Mouse (Mus musculus) kidney, adult 9 months (tissue): ENCODE measurements around the gene Snx11.
A peak's percentile ranks its signal among the peaks of the same experiment; 100 is the strongest.

Source experiments
- DNase-seq: peaks from one replicate; pipeline ENCODE4 v3.0.0; 2022

The Snx11 gene

DNA sequence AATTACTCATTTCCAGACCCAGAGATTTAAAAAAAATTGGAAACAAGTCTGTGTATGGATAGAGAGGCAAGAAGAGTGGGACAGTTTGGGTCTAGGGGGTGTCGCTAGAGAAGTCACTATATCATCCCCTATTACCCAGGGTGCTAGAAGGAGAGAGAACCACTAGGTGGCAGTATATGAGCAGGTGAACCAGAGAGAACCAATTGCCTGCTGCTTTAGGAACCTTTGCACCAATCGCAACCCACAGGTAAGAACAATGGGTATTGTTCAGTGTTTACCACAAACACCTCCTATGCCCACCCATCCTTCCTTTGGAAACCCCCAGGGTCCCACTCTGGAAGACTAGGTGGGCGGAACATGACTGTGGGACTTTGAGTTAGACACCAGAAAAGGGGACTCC, 17.3 kb downstream of the Snx11 start:
- DNase-seq, result peak; percentile 84

DNA sequence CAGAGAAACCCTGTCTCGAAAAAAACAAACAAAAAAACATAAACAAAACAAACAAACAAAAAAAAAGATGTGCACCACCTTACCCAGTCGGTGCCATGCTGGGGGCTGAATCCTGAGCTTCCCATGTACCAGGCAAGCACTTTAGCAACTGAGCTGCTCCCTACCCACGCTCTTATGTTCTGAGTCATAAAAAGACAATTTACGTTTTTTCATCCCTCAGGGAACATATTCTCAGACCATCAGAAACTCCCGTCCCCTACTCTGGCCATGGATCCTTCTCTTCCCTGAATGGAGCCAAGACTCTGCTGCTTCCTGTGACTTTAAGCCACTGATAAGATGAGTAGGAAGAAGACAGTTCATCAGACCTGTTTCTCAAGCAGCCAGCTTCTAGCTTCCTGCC, 19.0 kb downstream of the Snx11 start:
- no peak for DNase-seq

GRCm38 (mm10) chr11:96757421-96757820, 19.9 kb downstream of the Snx11 start:
- no peak for DNase-seq

- DNase-seq, result no peak
Measured at GRCm38 (mm10) chr11:96755298-96755697, 22.1 kb downstream of the Snx11 start.

- no peak for DNase-seq
Measured at GRCm38 (mm10) chr11:96747555-96747954, 29.8 kb downstream of the Snx11 start.

DNA sequence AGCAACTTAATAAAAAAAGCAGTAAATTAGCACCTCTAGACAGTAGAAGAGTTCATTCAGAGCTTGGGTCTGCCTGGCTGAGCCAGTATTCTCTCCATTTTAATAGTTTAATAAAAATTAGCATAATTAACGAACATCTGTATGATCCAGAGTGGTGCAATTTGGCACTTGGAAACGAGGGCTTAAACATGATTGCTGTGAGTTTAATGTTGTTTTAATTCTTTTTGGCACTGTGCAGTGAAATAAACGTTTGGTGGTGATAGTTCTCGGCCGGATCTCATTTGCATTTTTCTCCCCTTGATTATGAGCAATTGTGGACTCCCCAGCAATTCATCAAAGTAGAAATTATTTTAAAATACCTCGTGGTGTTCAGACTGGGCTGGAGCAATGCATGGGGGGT, 30.7 kb downstream of the Snx11 start:
- DNase-seq, result no peak

DNA sequence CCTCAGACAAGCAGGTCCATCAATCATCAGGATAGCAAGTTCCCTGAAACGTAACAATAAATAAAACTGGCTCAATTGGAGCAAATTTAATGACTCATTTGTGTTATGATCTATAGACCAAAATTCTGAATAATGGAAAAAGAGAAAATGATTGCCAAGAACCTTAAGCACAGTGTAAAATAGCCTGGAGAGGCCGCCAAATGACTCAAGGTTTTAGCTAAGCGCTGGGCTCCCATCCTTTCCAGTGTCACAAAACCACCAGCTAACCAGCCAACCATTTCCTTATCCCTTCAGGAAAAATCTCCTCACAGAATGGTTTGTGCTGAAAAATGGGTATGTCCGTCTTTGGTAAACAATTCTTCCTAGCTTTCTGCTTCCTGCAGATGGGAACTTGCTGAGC, 33.5 kb downstream of the Snx11 start:
- no peak for DNase-seq

DNA sequence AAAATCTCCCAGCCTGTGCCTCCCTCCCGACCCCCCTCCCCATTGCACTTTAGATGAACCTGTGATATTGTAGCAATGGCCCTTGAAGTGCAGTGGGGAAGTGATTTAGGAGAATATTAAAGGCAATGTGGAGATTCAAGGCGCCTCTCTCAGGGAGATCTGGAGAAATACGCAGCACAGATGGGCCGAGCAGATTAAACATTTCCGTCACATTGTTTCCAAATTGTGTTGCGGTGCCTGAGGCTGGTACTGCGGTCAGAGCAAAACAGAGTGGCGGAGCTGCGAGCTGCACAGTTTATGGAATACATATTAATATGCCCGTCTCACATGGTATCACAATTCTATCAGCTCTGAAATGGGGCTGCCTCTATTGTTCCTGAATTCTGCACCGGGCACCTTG, 34.4 kb downstream of the Snx11 start:
- no peak for DNase-seq

GRCm38 (mm10) chr11:96741995-96742394, 35.4 kb downstream of the Snx11 start:
- DNase-seq, result no peak

- DNase-seq, result no peak
Measured at GRCm38 (mm10) chr11:96740796-96741195, 36.6 kb downstream of the Snx11 start.

DNA sequence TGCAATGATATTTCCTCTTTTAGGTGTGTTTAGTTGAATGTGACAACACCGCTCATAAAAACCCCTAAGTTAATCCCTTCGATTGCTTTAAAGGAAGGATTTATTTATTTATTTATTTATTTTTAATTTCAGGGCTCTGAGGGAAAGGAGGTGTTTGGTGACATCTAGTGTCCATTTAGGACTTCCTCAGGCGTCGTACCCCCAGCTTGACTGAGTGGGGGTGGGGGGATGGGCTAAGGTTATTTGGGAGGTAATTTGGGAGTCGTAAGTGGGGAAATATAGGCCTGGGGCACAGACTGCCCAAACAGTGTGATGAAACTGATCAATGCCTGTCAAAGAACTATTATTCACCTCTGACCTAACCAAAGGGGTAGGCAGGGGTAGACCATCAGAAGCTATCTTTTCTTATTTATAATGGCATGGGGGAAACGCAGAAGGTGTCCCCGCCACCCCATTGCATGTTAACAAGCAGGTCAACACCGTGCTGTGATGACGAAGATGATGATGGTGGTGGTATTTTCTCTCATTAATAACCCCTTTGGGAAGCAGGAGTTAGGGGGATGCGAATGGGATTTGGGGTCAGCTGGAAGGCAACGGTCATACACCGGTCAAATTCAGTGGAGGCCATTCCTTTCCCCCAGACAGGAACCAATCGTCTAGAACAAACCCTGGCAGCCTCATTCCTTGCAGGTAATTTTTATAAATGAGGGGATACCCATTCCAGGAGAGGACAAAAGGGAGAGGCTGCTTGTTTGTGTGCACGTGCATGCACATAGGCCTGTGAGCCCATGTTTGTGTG, 39.5 kb downstream of the Snx11 start:
- DNase-seq, result no peak

GRCm38 (mm10) chr11:96736361-96736760, 41.0 kb downstream of the Snx11 start:
- DNase-seq, result no peak

DNA sequence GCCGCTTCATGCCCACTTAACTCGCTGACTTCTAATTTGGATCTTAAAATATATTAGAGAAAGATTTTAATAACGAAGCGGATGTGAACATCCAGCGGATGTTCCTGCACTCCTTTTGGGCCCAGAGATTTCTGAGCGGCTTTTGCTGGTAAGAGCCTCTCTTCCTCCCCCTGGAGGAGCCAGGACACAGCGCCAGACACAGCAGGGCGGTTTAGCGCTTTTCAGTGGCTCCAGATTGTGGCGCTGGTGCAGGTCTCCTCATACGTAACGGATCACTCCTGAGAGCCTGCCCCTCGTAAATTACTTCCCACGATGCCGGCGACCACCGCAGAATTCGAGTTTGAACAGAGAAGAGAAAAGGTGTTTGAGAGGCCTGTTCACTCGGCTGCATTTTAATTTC, 41.5 kb downstream of the Snx11 start:
- DNase-seq, result peak; percentile 56

- DNase-seq, result no peak
Measured at GRCm38 (mm10) chr11:96732657-96733056, 44.7 kb downstream of the Snx11 start.

- DNase-seq, result no peak
Measured at GRCm38 (mm10) chr11:96730327-96730726, 47.0 kb downstream of the Snx11 start.

- no peak for DNase-seq
Measured at GRCm38 (mm10) chr11:96729462-96729861, 47.9 kb downstream of the Snx11 start.

DNA sequence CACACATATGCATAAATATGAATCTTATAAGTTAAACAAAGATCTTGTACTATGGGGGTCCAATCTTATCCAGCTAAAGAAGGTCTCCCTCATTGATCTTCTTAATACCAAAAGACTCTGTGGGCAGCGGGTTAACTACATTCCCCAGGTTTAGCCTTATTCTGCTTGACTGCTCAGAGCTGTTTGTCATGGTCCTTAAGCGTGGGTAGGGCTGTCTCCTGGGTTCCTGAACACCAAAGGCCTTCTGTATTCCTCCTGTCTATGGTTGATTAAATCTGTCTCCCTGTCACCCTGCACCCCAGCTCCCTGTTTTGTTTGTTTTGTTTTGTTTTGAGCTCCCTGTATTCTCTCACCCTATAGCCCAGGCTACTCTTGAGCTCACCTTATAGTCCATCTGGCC, 48.8 kb downstream of the Snx11 start:
- no peak for DNase-seq

DNA sequence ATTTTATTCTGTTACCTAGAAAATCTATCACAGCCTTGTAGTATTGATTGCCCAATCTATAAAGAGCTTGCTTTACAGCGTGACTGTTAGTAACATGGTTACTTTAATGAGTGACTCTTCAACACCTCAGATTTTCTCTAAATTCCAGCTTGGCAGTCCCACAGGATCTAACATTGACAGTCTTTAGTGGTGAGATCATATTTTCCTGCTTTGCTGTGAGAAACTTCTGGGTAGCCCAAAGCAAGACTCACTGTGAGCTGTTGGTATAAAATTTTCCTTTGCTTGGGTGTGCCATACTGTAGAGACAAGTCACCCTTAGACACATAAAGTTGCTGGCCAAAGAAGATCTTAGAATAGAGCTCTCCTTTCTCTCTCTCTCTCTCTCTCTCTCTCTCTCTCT, 51.5 kb downstream of the Snx11 start:
- DNase-seq, result no peak

- no peak for DNase-seq
Measured at GRCm38 (mm10) chr11:96718609-96719008, 58.8 kb downstream of the Snx11 start.
